In the genomic region with DNA sequence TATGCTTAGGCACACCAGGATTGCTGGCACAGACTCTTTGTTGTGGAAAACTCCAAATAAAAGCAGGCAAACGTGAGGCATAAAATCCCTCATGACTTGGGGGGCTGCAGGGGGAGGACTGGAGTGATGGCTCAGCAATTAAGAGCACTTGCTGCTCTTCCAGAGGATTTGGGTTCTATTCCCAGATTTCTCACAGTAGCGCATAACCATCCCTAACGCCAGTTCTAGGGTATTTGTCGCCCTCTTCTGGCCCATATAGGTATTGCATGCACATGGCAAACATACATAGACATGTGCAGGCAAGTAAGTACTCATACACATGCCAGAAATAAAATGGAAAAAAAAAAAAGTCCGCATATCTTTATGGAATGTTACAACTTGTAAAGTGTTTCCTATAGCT, we compare ENCODE assay signal across 10 mouse cellular contexts.
A peak's percentile ranks its signal among the peaks of the same experiment; 100 is the strongest.
DNase-seq lines count a peak whose midpoint lies in the region; ATAC-seq lines count a peak whose summit lies in the region.
"Had no signal": no experiment of that assay in that cellular context is flagged by ENCODE, and none has a peak within 500 bp of the region (broad histone marks: within the 10 kb centered on the region; RNA-seq: fewer than 3 reads in every experiment).

No protein-coding gene starts in this region.

- H3K27me3 ChIP-seq in forebrain, embryonic 15.5 days, result no peaks in the 10 kb centered on the region
- H3K27me3 ChIP-seq: liver, embryonic 15.5 days; stomach, embryonic 15.5 days had no signal

- H3K4me1 ChIP-seq in forebrain, embryonic 15.5 days, result peaks cover 27% of the 10 kb centered on the region
- H3K4me1 ChIP-seq: liver, embryonic 15.5 days had no signal

- no peaks in the 10 kb centered on the region for H3K36me3 ChIP-seq in forebrain, embryonic 15.5 days
- H3K36me3 ChIP-seq: liver, embryonic 15.5 days; stomach, embryonic 15.5 days had no signal

- H3K9ac ChIP-seq in forebrain, embryonic 15.5 days (replicated peaks), result no peak overlapping the region
- H3K9ac ChIP-seq: liver, embryonic 15.5 days; stomach, embryonic 15.5 days had no signal

- no peak overlapping the region for H3K4me2 ChIP-seq in forebrain, embryonic 15.5 days (replicated peaks)
- H3K4me2 ChIP-seq: liver, embryonic 15.5 days; stomach, embryonic 15.5 days had no signal

- ATAC-seq in forebrain, embryonic 15.5 days (replicated peaks), result peak; percentile 29; the same call in 1 of the 2 replicates

- DNase-seq in heart, adult 8-10 months (ENCODE audit: low spot score), result peak; percentile 17
- DNase-seq in heart, adult 11 months, result no peak
- peak; percentile 17 to 25 for DNase-seq in right cerebral cortex, adult 2 months (ENCODE audit: low spot score in 2 of 2)
- no peak for DNase-seq in right cerebral cortex, postnatal 25 days
- peak; percentile 12 for DNase-seq in c-Kit-positive CD71-positive TER-119-positive erythroid progenitor cells, embryonic 14.5 days (ENCODE audit: low spot score)
- DNase-seq in lung, adult 18-20 months, result peak; percentile 9 to 22
- DNase-seq in thymus, postnatal 14 days, result peak; percentile 33

- H3K9me3 ChIP-seq in forebrain, embryonic 15.5 days, result no peaks in the 10 kb centered on the region
- H3K9me3 ChIP-seq: liver, embryonic 15.5 days; stomach, embryonic 15.5 days had no signal

- WGBS in forebrain, embryonic 15.5 days, result 18% methylated on average over 5 of the region's 5 CpGs

- peak overlapping the region; percentile 24 for H3K27ac ChIP-seq in forebrain, embryonic 15.5 days (replicated peaks)
- H3K27ac ChIP-seq: liver, embryonic 15.5 days; stomach, embryonic 15.5 days had no signal

- H3K4me3 ChIP-seq in forebrain, embryonic 15.5 days, result no peak overlapping the region
- H3K4me3 ChIP-seq: liver, embryonic 15.5 days; stomach, embryonic 15.5 days had no signal

Comparison
In these comparisons a context has a peak if more than half of its experiments do, and no peak if none do; other contexts are left out.
1. DNase-seq: peak in heart, adult 8-10 months (single experiment), right cerebral cortex, adult 2 months (2 of 2), c-Kit-positive CD71-positive TER-119-positive erythroid progenitor cells, embryonic 14.5 days (single experiment), lung, adult 18-20 months (2 of 2) and thymus, postnatal 14 days (single experiment); none in heart, adult 11 months (single experiment) and right cerebral cortex, postnatal 25 days (single experiment).